8 mouse cellular contexts compared by ENCODE assay signal in the genomic region with DNA sequence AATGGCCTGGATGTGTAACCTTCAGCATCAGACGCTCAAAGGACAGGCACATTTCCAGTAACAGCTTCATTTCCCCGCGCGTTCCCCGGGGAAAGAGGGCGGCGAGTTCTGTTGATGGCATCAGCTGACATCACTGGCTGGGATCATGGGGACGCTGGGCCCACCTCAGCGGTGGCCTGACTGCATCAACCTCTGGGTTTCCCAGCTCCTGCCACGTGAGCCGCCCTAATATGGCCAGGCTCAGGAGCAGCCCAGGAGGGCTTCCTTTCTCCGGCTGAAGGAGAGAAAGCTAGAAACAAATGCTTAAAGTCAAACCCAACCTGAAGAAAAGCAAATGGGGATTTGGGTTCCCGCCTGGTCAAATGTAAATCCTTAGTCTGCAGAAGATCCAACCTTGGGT. TPM values are rescaled to one million over a fixed set of nuclear protein-coding genes. Genes with fewer than 3 reads are reported as not detected.
A peak's percentile ranks its signal among the peaks of the same experiment; 100 is the strongest.
DNase-seq lines count a peak whose midpoint lies in the region; ATAC-seq and TF ChIP-seq lines count a peak whose summit lies in the region.

No protein-coding gene starts in this region.

- H3K4me3 ChIP-seq in forebrain, embryonic 10.5 days: peak overlapping the region; percentile 79
- H3K4me3 ChIP-seq in heart, postnatal 0 days (ENCODE audit: low read depth, low read length): peak overlapping the region; percentile 59
- peak overlapping the region; percentile 80 for H3K4me3 ChIP-seq in midbrain, embryonic 15.5 days

- H3K9me3 ChIP-seq in forebrain, embryonic 10.5 days: no peaks in the 10 kb centered on the region
- no peaks in the 10 kb centered on the region for H3K9me3 ChIP-seq in heart, postnatal 0 days (replicated peaks; ENCODE audit: control insufficient read depth, low read length)
- H3K9me3 ChIP-seq in midbrain, embryonic 15.5 days: no peaks in the 10 kb centered on the region

- peak overlapping the region; percentile 61 for H3K9ac ChIP-seq in heart, postnatal 0 days (replicated peaks; ENCODE audit: low read depth, low read length)
- peak overlapping the region; percentile 74; the same call in 1 of the 2 replicates for H3K9ac ChIP-seq in midbrain, embryonic 15.5 days

- H3K4me1 ChIP-seq in forebrain, embryonic 10.5 days: peaks cover 20% of the 10 kb centered on the region
- H3K4me1 ChIP-seq in heart, postnatal 0 days (ENCODE audit: control insufficient read depth, insufficient read depth): peaks cover 9% of the 10 kb centered on the region; the same call in 1 of the 2 replicates
- H3K4me1 ChIP-seq in midbrain, embryonic 15.5 days: peaks cover 10% of the 10 kb centered on the region

- peak overlapping the region; percentile 91 for H3K27ac ChIP-seq in forebrain, embryonic 10.5 days
- H3K27ac ChIP-seq in heart, postnatal 0 days (ENCODE audit: low read depth): no peak overlapping the region
- H3K27ac ChIP-seq in midbrain, embryonic 15.5 days: peak overlapping the region; percentile 78

- peaks cover 29% of the 10 kb centered on the region for H3K27me3 ChIP-seq in forebrain, embryonic 10.5 days (ENCODE audit: poor library complexity, severe bottlenecking)
- H3K27me3 ChIP-seq in heart, postnatal 0 days (ENCODE audit: control insufficient read depth, insufficient read depth, low read length): 0 out of 2 replicates have a peak, but pooled peaks cover 8% of the 10 kb centered on the region
- H3K27me3 ChIP-seq in midbrain, embryonic 15.5 days (replicated peaks): no peaks in the 10 kb centered on the region

- peak; percentile 77 for DNase-seq in Muller cell, postnatal 12 days (ENCODE audit: inconsistent ontology term)
- DNase-seq in brain, adult 2 months (ENCODE audit: low read depth, low spot score): peak; percentile 80
- peak; percentile 53 for DNase-seq in forebrain, embryonic 10.5 days (ENCODE audit: extremely low spot score, low spot score)
- no peak for DNase-seq in heart, postnatal 0 days (ENCODE audit: low spot score)
- peak; percentile 12 to 32 for DNase-seq in left cerebral cortex, adult 18-20 months (ENCODE audit: low spot score in 2 of 2)

- peak overlapping the region; percentile 69 for H3K4me2 ChIP-seq in heart, postnatal 0 days (ENCODE audit: low read depth, low read length)
- peak overlapping the region; percentile 86 for H3K4me2 ChIP-seq in midbrain, embryonic 15.5 days

- TF ChIP-seq EP300 in heart, postnatal 0 days (IDR thresholded peaks at IDR 0.05; ENCODE audit: low read depth): no peak

- no peaks in the 10 kb centered on the region for H3K36me3 ChIP-seq in forebrain, embryonic 10.5 days (replicated peaks)
- no peaks in the 10 kb centered on the region for H3K36me3 ChIP-seq in heart, postnatal 0 days (replicated peaks; ENCODE audit: control insufficient read depth, insufficient read depth, low read length)
- H3K36me3 ChIP-seq in midbrain, embryonic 15.5 days (replicated peaks): no peaks in the 10 kb centered on the region

- WGBS in forebrain, embryonic 10.5 days: 1% methylated on average over 13 of the region's 13 CpGs
- WGBS in heart, postnatal 0 days: 10% methylated on average over 13 of the region's 13 CpGs
- WGBS in midbrain, embryonic 15.5 days: 2% methylated on average over 13 of the region's 13 CpGs

- ATAC-seq in heart, postnatal 0 days (ENCODE audit: insufficient read depth, low read depth): peak; percentile 66
- peak; percentile 88 for ATAC-seq in midbrain, embryonic 15.5 days (replicated peaks)
- ATAC-seq in CD4-positive, CD25-positive, alpha-beta regulatory T cell, adult 4 months: no peak
- no peak for ATAC-seq in monocyte, adult 5-6 weeks (replicated peaks; ENCODE audit: insufficient number of reproducible peaks, low FRiP score, low TSS enrichment, poor library complexity, severe bottlenecking)

- no peak for TF ChIP-seq CTCF in heart, postnatal 0 days (IDR thresholded peaks at IDR 0.05; ENCODE audit: low read depth)

RNA-seq across cellular contexts. Expression of a gene that starts 0.5 kb away (rescaled TPM):
- polyA plus RNA-seq in forebrain, embryonic 10.5 days (2016; fragmentation: Nextera tagmentation; extraction: Ambion mirVana): 27.9 and 29.1 TPM in 2 replicates
- 26.1 and 29.1 TPM in 2 replicates for total RNA-seq in heart, postnatal 0 days (2014; rRNA removed; ENCODE audit: low replicate concordance)
- polyA plus RNA-seq in heart, postnatal 0 days (2015; fragmentation: Nextera tagmentation; extraction: Ambion mirVana): 19.9 and 20.0 TPM in 2 replicates
- total RNA-seq in left cerebral cortex, adult 18-20 months (2021): 10 to 100 TPM; 17.5 to 19.2 TPM
- polyA plus RNA-seq in midbrain, embryonic 15.5 days (2015; fragmentation: Nextera tagmentation; extraction: Ambion mirVana): 40.8 and 41.5 TPM in 2 replicates
- polyA plus RNA-seq in CD4-positive, CD25-positive, alpha-beta regulatory T cell, adult 4 months (2017; shearing (Covaris generic)): 1 to 10 TPM; 6.7 to 7.9 TPM
- 5.5 to 7.9 TPM (median 6.9 TPM) in 3 replicates for total RNA-seq in monocyte, adult 5-6 weeks (2017)

Comparison
In these comparisons a context has a peak if more than half of its experiments do, and no peak if none do; other contexts are left out.
1. ATAC-seq: peak in heart, postnatal 0 days (single experiment) and midbrain, embryonic 15.5 days (single experiment); none in CD4-positive, CD25-positive, alpha-beta regulatory T cell, adult 4 months (single experiment) and monocyte, adult 5-6 weeks (single experiment).
2. Peak in every context shown above with its lines, with median percentiles within 50 percentile points of each other: H3K4me3 ChIP-seq.